Mouse (Mus musculus) erythroid progenitor cell, adult 5-6 weeks (primary cell): ENCODE results near the gene Fn3krp. TPM values are rescaled to one million over a fixed set of nuclear protein-coding genes. Genes with fewer than 3 reads are reported as not detected.

Source experiments
- ATAC-seq: replicated peaks from 2 replicates; pipeline ENCODE4 v1.8.0; 2016; ENCODE audit warnings: moderate number of reproducible peaks, mild to moderate bottlenecking, moderate TSS enrichment, inconsistent platforms; ENCODE audit not compliant: poor library complexity, low FRiP score, severe bottlenecking
- total RNA-seq, 2 experiments: library from RNA; stranded (forward) in 1 of 2; stranded (reverse) in 1 of 2; fragments of 150-400 nt in 1 of 2; fragments of 186-747, 209-891 nt in 1 of 2; gene quantifications; 2 replicates each; pipeline versions ENCODE4 v1.2.3 to v1.2.4; 2015 to 2017; ENCODE audit warnings: low replicate concordance in 2 of 2

Fn3krp gene
- total RNA-seq, 2 experiments from 2014 or later = 107 to 161 TPM

DNA sequence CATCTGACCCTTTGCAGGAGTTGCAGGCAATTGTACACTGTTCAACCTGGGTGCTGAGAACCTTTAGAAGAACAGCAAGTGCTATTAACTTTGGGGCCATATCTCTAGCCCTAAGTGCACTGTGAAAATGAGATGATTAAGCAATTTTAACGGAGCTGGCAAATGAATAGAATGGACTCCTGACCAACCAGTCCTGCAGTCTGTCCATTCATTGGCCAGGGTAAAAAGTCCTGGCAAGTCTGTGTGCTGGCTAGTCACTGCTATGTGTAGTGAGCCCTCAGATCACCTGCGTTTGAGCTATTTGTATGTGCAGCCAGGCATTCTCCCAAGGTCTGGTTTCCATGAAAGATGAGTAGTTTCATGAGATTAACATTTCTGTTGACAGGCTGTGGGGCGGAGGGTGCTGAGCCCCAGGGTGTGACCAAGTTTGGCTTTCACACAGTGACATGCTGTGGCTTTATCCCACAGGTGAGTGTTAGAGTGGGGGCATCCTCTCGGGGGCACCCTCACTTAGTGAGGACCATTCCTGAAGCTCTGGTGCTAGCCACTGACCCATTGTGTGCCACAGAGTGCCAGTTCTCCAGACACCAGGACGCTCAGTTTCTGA is 18.6 kb downstream of the Fn3krp start:
- ATAC-seq = no peak

- no peak for ATAC-seq
Observed at GRCm38 (mm10) chr11:121441653-121442052, 20.5 kb downstream of the Fn3krp start.

- no peak for ATAC-seq
Observed at GRCm38 (mm10) chr11:121442076-121442475, 20.9 kb downstream of the Fn3krp start.

DNA sequence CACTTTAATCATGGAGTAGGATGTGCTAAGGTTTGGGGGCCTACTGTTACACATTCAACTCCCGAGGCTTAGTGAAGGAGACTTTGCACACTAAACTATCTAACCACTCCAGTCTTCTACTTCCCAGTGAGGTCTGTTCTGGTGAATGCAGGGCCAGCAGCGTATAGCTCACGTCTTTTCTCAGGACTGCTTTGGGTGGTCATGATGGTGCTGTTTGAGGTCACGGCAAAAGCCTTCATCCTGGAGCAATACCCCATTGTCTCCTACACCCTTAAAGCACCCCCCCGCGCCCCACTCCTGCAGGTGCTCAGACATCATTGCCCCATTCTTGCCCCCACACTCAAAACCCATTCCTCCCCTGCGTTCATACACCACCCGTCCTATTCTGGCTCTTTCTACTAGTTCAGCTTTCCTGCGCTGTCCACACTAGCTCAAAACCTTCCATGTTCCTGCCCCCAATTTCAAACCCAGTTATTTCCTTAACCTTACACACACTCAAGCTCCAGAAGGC is 30.1 kb downstream of the Fn3krp start:
- ATAC-seq = 0 out of 2 replicates have a peak, but pooled peaks have one; percentile 1

- peak; percentile 92 for ATAC-seq
Observed at GRCm38 (mm10) chr11:121451753-121452635, 30.8 kb downstream of the Fn3krp start, which contains the start of gene Tbcd. Tbcd (plus strand) TSS chr11:121451949.

DNA sequence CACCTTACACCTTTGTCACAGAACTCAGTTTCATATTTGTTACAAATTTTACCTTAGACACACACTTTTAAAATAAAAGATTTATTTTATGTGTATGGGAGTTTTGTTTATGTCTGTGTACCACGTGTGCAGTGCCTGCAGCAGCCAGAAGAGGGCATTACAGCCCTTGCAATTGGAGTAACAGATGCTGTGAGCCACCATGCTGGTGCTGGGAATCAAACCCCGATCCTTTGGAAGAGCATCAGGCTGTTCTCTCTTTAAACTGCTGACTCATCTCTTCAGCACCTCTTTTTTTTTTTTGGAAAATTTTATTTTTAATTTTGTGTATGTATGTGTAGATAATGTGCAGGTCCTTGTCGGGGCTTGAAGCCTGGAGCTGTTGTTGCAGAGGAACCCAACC is 36.7 kb downstream of the Fn3krp start:
- no peak for ATAC-seq

GRCm38 (mm10) chr11:121467408-121467807 is 46.2 kb downstream of the Fn3krp start:
- ATAC-seq = no peak

- no peak for ATAC-seq
Observed at GRCm38 (mm10) chr11:121474831-121475230, 53.6 kb downstream of the Fn3krp start.

- peak; percentile 72 for ATAC-seq
Observed at GRCm38 (mm10) chr11:121475699-121476415, 54.7 kb downstream of the Fn3krp start.

GRCm38 (mm10) chr11:121479476-121480203 is 58.4 kb downstream of the Fn3krp start:
- ATAC-seq = no peak

Other genes with a start within 250 kb of the Fn3krp start
- gene Hexdc, start 217.0 kb upstream of the Fn3krp start, total RNA-seq (2015; ENCODE audit: low replicate concordance) = 0.42 and 0.72 TPM in 2 replicates
- 4.7 and 5.8 TPM in 2 replicates for gene Hexdc, start 217.0 kb upstream of the Fn3krp start, total RNA-seq (2017; ENCODE audit: low replicate concordance)
- 4.3 and 8.4 TPM in 2 replicates for gene Ogfod3, start 216.7 kb upstream of the Fn3krp start, total RNA-seq (2015; ENCODE audit: low replicate concordance)
- gene Ogfod3, start 216.7 kb upstream of the Fn3krp start, total RNA-seq (2017; ENCODE audit: low replicate concordance) = 1.9 and 2.1 TPM in 2 replicates
- 24.3 and 34.6 TPM in 2 replicates for gene Cybc1, start 192.1 kb upstream of the Fn3krp start, total RNA-seq (2015; ENCODE audit: low replicate concordance)
- gene Cybc1, start 192.1 kb upstream of the Fn3krp start, total RNA-seq (2017; ENCODE audit: low replicate concordance) = 27.3 and 47.9 TPM in 2 replicates
- 109 and 126 TPM in 2 replicates for gene Narf, start 184.1 kb upstream of the Fn3krp start, total RNA-seq (2015; ENCODE audit: low replicate concordance)
- 181 and 186 TPM in 2 replicates for gene Narf, start 184.1 kb upstream of the Fn3krp start, total RNA-seq (2017; ENCODE audit: low replicate concordance)
- 16.6 and 18.4 TPM in 2 replicates for gene Foxk2, start 161.4 kb upstream of the Fn3krp start, total RNA-seq (2015; ENCODE audit: low replicate concordance)
- gene Foxk2, start 161.4 kb upstream of the Fn3krp start, total RNA-seq (2017; ENCODE audit: low replicate concordance) = 15.8 and 32.2 TPM in 2 replicates
- 25.2 and 30.6 TPM in 2 replicates for gene Wdr45b, start 67.0 kb upstream of the Fn3krp start, total RNA-seq (2015; ENCODE audit: low replicate concordance)
- gene Wdr45b, start 67.0 kb upstream of the Fn3krp start, total RNA-seq (2017; ENCODE audit: low replicate concordance) = 26.9 and 33.6 TPM in 2 replicates
- gene Rab40b, start 33.1 kb upstream of the Fn3krp start, total RNA-seq (2015; ENCODE audit: low replicate concordance) = not detected in 2 replicates
- gene Rab40b, start 33.1 kb upstream of the Fn3krp start, total RNA-seq (2017; ENCODE audit: low replicate concordance) = 0.90 TPM in 1 of 2 replicates, not detected in the other
- 245 and 327 TPM in 2 replicates for gene Fn3k, start 13.5 kb downstream of the Fn3krp start, total RNA-seq (2015; ENCODE audit: low replicate concordance)
- gene Fn3k, start 13.5 kb downstream of the Fn3krp start, total RNA-seq (2017; ENCODE audit: low replicate concordance) = 308 and 310 TPM in 2 replicates
- 84.7 and 94.8 TPM in 2 replicates for gene Tbcd, start 30.5 kb downstream of the Fn3krp start, total RNA-seq (2015; ENCODE audit: low replicate concordance)
- 90.7 and 125 TPM in 2 replicates for gene Tbcd, start 30.5 kb downstream of the Fn3krp start, total RNA-seq (2017; ENCODE audit: low replicate concordance)
- gene Zfp750, start 97.9 kb downstream of the Fn3krp start, total RNA-seq (2015; ENCODE audit: low replicate concordance) = not detected in 2 replicates
- gene Zfp750, start 97.9 kb downstream of the Fn3krp start, total RNA-seq (2017; ENCODE audit: low replicate concordance) = 1.4 TPM in 1 of 2 replicates, not detected in the other